Mouse (Mus musculus) liver, embryonic 15.5 days (tissue): ENCODE data around the gene Ltbp1. TPM values are rescaled to one million over a fixed set of nuclear protein-coding genes. Genes with fewer than 3 reads are reported as not detected.
A peak's percentile ranks its signal among the peaks of the same experiment; 100 is the strongest.

Experiments
- ATAC-seq: fragments of 200-750 bp; cut with Nextera tagmentation; 2 replicates; pipeline ENCODE4 v1.8.0; 2017; ENCODE audit warnings: moderate number of reproducible peaks, mild to moderate bottlenecking, moderate library complexity; ENCODE audit not compliant: insufficient read depth
- H3K27ac ChIP-seq: fragments of 300-500 bp; sonication (generic); replicated peaks from 2 replicates; pipeline ENCODE4 v1.5.1; 2015; ENCODE audit warnings: mild to moderate bottlenecking, inconsistent platforms
- H3K27me3 ChIP-seq: fragments of 300-500 bp; sonication (generic); 2 replicates; pipeline ENCODE4 v1.6.1; 2015; ENCODE audit warnings: mild to moderate bottlenecking, inconsistent platforms
- H3K36me3 ChIP-seq: fragments of 300-500 bp; sonication (generic); replicated peaks from 2 replicates; pipeline ENCODE4 v1.6.1; 2015; ENCODE audit warnings: moderate library complexity, mild to moderate bottlenecking, inconsistent platforms
- H3K4me1 ChIP-seq: fragments of 300-500 bp; sonication (generic); replicated peaks from 2 replicates; pipeline ENCODE4 v1.6.1; 2015; ENCODE audit warnings: inconsistent platforms
- H3K4me2 ChIP-seq: fragments of 300-500 bp; sonication (generic); 2 replicates; pipeline ENCODE4 v1.6.1; 2015; ENCODE audit warnings: moderate library complexity, mild to moderate bottlenecking, inconsistent platforms
- H3K4me3 ChIP-seq: fragments of 300-500 bp; sonication (generic); replicated peaks from 2 replicates; pipeline ENCODE4 v1.5.1; 2015; ENCODE audit warnings: mild to moderate bottlenecking, inconsistent platforms
- H3K9ac ChIP-seq: fragments of 300-500 bp; sonication (generic); 2 replicates; pipeline ENCODE4 v1.6.1; 2015; ENCODE audit warnings: moderate library complexity, mild to moderate bottlenecking, inconsistent platforms
- H3K9me3 ChIP-seq: fragments of 300-500 bp; sonication (generic); replicated peaks from 2 replicates; pipeline ENCODE4 v1.6.1; 2016; ENCODE audit warnings: inconsistent platforms
- WGBS: fragments of 180-500 bp; shearing (Covaris S2); methylation state at CpG from one replicate; pipeline ENCODE4 v1.1.7; 2015; ENCODE audit warnings: mixed read lengths; ENCODE audit not compliant: insufficient replicate concordance; 5-methylcytosine and 5-hydroxymethylcytosine counted together
- polyA plus RNA-seq: library from polyadenylated mRNA; unstranded; fragments of >200 nt; fragmentation: Nextera tagmentation; extraction: Ambion mirVana; gene quantifications from 2 replicates; pipeline ENCODE4 v1.2.1, GENCODE M21; 2015

Ltbp1 gene
- polyA plus RNA-seq, 1 experiment from 2014 or later: 1.8 TPM

DNA sequence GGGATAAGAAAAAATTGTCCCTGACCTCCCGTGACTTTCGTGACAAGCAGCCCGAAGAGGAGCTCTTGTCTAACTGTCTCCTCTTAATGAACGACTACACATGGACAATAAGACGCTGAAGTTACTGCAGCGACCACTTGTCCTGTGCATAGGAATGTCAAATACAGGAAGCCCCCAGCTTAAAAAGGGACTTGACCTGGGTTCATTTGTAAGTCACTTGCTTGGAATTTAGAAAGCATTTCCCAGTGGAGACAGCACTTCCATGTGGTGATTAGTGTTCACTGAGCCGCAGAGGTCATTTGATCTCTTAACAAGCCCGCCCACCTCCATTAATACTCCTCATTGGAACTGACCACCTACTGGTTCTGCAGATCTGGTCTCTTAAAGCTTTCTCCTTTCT, 61.9 kb downstream of the Ltbp1 start:
- H3K4me1 ChIP-seq: peaks cover 14% of the 10 kb centered on the region
- no peak for ATAC-seq
- H3K4me2 ChIP-seq: no peak overlapping the region
- no peaks in the 10 kb centered on the region for H3K27me3 ChIP-seq
- H3K27ac ChIP-seq: no peak overlapping the region
- H3K4me3 ChIP-seq: no peak overlapping the region
- H3K9ac ChIP-seq: no peak overlapping the region
- H3K9me3 ChIP-seq: no peaks in the 10 kb centered on the region
- H3K36me3 ChIP-seq: no peaks in the 10 kb centered on the region
- 61% methylated on average over 8 of the region's 8 CpGs for WGBS

DNA sequence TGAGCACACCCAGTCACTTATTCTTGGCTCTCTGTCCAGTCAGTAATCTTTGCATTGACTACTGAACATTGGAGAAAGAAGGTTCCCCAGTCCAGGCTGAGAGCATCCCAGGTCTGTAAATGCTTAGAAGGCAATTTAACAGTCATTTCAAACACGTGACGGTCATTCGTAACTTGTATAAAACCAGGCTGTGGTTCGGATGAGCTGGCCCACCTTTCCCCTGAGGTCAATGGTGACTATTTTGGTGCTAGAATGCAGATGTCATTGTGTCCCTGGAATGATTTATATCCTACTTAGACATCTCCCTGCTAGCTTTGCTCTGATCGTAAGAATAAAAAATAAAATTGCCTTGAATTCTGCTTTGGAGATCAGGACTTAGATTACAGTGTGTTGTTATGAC, 63.9 kb downstream of the Ltbp1 start:
- ATAC-seq: no peak
- Histone ChIP-seq H3K9me3 (no peaks in the 10 kb centered on the region), H3K27me3 (no peaks in the 10 kb centered on the region), H3K36me3 (no peaks in the 10 kb centered on the region), H3K9ac (no peak overlapping the region), H3K4me2 (no peak overlapping the region), H3K4me1 (peaks cover 27% of the 10 kb centered on the region), H3K4me3 (no peak overlapping the region), H3K27ac (no peak overlapping the region)
- 84% methylated on average over 5 of the region's 5 CpGs for WGBS

DNA sequence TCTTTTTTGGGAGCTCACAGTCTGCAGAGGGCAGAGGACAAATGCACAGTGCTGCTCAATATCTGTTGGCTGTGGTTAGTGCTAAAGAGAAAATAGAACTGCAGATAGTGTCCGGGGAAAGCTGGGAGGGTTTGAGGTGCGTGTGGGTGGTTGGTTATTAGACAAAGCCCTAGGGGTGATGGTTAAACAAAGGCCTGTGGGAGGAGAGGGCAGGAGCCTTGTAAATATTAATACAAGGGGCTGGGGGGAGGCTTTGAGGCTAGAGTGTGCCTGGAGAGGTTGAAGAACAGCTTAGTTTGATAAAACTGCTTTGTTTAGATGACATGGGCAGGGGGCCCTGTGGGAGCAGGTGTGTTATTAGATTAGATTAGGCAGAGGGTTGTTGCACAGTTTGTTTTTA, 65.8 kb downstream of the Ltbp1 start:
- Histone ChIP-seq H3K9ac (no peak overlapping the region), H3K4me2 (no peak overlapping the region), H3K27ac (no peak overlapping the region; the same call in 1 of the 2 replicates), H3K27me3 (no peaks in the 10 kb centered on the region), H3K4me3 (no peak overlapping the region), H3K4me1 (peaks cover 27% of the 10 kb centered on the region), H3K36me3 (no peaks in the 10 kb centered on the region), H3K9me3 (no peaks in the 10 kb centered on the region)
- 0% methylated on average over 2 of the region's 2 CpGs for WGBS
- ATAC-seq: peak; percentile 68

DNA sequence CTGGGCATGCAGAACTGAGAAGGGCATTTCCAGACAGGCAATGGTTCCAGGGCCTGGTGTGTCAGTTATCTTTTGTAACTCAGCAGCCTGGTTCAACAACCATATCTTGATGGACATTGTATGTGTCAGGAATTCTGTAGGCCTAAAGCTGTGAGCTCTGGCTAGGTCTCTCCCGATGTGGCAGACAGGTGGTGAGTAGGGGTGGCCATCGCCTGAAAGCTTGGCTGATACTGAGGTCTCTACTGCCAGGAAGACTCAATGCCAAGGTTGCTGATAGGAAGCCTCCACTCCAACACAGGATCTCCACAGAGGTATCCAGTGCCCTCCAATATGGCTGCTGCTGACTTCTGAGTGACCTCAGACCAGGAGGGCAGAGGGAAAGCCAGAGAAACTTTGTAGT, 66.4 kb downstream of the Ltbp1 start:
- no peak overlapping the region for H3K4me2 ChIP-seq
- no peak overlapping the region for H3K27ac ChIP-seq
- peak; percentile 49 for ATAC-seq
- H3K9ac ChIP-seq: no peak overlapping the region
- no peak overlapping the region for H3K4me3 ChIP-seq
- H3K9me3 ChIP-seq: no peaks in the 10 kb centered on the region
- H3K4me1 ChIP-seq: peaks cover 27% of the 10 kb centered on the region
- no peaks in the 10 kb centered on the region for H3K36me3 ChIP-seq
- no peaks in the 10 kb centered on the region for H3K27me3 ChIP-seq
- WGBS: 35% methylated on average over 2 of the region's 2 CpGs

DNA sequence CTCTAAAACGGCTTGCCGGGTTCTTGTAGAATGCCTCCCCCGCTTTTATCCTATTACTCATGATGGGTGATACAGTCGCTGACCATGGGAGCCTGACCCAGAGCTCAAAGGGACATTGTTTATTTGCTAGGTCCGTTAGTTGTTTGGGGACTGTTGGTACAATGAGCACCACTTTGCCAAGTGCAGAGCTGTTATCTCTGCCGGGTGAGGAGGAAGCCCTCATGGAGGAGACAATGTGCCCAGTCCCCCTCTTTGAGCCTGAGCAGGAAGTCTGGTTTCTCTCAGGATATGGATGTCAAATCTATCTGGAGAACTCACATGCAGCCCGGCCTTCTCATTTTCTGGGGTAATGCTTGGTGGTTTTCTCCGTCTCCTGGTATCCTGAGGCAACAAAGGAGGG, 68.5 kb downstream of the Ltbp1 start:
- Histone ChIP-seq H3K4me3 (no peak overlapping the region), H3K27me3 (no peaks in the 10 kb centered on the region), H3K4me2 (no peak overlapping the region), H3K9me3 (no peaks in the 10 kb centered on the region), H3K9ac (no peak overlapping the region), H3K27ac (no peak overlapping the region), H3K36me3 (no peaks in the 10 kb centered on the region), H3K4me1 (peaks cover 27% of the 10 kb centered on the region)
- 13% methylated on average over 8 of the region's 8 CpGs for WGBS
- ATAC-seq: no peak

DNA sequence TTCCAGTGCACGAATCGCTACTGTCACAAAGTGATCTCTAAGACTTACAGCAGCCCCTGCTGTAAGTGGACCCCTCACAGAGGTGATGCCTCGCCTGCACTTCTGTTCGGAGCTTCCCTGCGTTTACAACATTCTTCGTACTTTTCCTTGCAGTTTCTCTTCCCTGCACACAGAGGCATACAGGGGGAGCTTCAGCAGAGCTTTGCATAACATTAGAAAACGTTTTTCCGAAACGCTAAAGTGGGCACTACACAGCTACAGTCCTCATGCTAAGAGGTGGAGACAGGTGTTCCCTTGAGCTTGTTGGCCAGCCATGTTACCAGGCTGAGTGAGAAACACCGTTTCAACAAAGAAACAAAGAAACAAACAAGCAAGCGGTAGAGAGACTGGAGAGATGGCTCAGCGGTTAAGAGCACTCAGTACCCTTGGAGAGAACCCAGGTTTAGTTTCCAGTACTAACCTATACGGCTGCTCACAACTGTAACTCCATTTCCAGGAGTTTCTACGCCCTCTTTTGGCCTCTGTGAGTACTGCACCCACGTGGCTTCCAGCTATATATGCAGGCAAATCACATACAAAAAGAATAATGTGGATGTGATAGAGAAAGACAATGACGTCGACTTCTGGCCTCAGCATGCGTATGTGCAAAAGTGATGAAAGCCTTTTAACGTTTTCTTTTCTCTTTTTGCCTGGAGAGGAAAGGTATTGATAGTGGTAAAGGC, 69.8 kb downstream of the Ltbp1 start:
- Histone ChIP-seq H3K27ac (no peak overlapping the region), H3K27me3 (no peaks in the 10 kb centered on the region), H3K4me3 (no peak overlapping the region), H3K9ac (no peak overlapping the region), H3K9me3 (no peaks in the 10 kb centered on the region), H3K4me2 (no peak overlapping the region), H3K4me1 (peaks cover 27% of the 10 kb centered on the region), H3K36me3 (no peaks in the 10 kb centered on the region)
- 70% methylated on average over 19 of the region's 19 CpGs for WGBS
- ATAC-seq: no peak

DNA sequence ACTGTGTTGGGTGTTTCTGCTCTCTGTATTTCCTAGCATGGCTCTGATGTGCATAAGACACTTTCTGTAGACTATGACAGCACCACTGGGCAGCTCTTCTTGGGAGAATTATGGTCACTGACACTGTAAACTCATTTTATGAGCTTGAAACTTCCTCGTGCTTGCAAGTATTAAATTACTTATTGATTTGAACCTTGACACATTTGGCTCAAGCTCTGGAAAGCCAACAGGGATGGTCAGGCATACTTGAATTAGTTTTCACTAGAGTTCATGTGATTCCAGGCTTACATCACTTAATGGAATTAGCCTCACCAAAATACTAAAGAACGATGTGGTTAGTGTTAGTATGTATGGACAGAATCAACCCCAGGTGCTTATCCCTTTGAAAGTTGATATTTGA, 76.0 kb downstream of the Ltbp1 start:
- Histone ChIP-seq H3K27me3 (no peaks in the 10 kb centered on the region), H3K9ac (no peak overlapping the region), H3K9me3 (no peaks in the 10 kb centered on the region), H3K4me2 (no peak overlapping the region), H3K4me3 (no peak overlapping the region), H3K4me1 (no peaks in the 10 kb centered on the region), H3K27ac (no peak overlapping the region), H3K36me3 (no peaks in the 10 kb centered on the region)
- ATAC-seq: no peak
- 66% methylated on average over 2 of the region's 2 CpGs for WGBS

DNA sequence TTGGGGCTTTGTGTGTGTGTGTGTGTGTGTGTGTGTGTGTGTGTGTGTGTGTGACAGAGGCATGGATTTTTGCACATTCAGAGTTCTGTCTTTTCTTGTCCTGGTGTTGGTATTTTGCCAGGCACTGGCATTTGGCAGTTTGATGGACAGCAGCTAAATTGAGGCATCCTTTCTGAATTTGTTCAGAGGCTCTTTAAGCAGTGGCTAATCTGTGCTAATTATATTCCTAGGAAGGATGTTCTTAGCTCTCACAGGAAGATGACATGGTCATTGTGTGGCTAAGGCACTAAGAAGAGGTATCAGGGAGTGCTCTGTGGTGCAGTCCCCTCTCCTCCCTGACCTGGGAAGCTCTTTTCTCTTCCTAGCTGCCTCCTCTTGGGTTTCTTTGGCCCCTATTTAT, 77.1 kb downstream of the Ltbp1 start:
- no peaks in the 10 kb centered on the region for H3K27me3 ChIP-seq
- H3K9me3 ChIP-seq: no peaks in the 10 kb centered on the region
- no peak overlapping the region for H3K4me2 ChIP-seq

DNA sequence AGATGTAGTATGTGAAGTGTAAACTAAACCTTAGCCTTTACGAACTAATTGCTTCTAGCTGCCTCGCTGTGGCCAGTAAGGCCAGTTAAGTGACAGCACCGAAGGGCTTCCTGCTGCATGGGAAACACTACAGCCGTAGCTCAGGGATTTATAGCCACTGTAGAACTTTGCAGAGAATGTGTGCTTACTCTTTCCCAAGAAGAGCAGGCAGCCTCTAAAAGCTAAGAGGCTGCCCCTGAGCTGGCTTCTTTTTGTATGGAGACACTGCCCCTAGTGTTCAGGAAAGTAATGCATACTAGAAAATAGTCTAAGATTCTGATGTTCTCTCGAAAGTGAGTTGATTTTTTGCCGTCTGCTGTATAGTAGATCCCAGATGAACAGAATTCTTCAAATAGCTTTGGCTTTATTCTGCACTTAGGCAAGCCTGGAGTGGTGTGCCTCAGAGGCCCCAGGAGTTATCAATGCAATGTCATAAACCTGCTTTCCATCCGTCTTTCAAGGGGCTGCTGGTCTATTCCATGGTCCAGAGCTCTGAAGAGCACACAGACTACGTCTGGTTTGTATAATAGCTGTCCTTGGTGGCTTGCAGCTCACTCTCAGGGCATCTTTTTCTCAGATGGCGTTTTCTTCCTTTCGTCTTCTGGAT, 82.1 kb downstream of the Ltbp1 start:
- ATAC-seq: no peak
- H3K4me2 ChIP-seq: no peak overlapping the region
- H3K4me3 ChIP-seq: no peak overlapping the region
- WGBS: 46% methylated on average over 10 of the region's 10 CpGs
- no peaks in the 10 kb centered on the region for H3K27me3 ChIP-seq
- H3K36me3 ChIP-seq: no peaks in the 10 kb centered on the region
- H3K27ac ChIP-seq: no peak overlapping the region
- no peak overlapping the region for H3K9ac ChIP-seq
- no peaks in the 10 kb centered on the region for H3K9me3 ChIP-seq
- no peaks in the 10 kb centered on the region for H3K4me1 ChIP-seq

More for the DNA sequence above, 77.1 kb downstream of the Ltbp1 start:
- Histone ChIP-seq H3K27ac (no peak overlapping the region), H3K36me3 (no peaks in the 10 kb centered on the region), H3K9ac (no peak overlapping the region), H3K4me3 (no peak overlapping the region), H3K4me1 (no peaks in the 10 kb centered on the region)
- no peak for ATAC-seq

DNA sequence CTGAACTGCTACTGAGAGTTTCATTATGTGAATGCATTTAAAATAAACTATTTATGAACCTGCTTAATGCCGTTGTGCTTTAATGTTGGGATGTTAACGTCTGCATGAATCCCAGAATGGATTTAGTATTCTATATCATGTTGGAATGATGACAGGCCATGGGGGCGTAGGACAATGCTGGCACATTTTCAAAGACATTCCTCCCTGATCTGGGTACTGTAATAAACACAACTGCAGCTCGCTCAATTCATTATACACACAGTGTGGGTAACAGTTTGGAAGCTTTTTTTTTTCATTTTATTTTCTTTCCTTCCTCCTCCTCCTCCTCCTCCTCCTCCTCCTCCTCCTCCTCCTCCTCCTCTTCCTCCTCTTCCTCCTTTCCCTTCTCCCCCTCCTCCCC, 82.9 kb downstream of the Ltbp1 start:
- H3K27me3 ChIP-seq: no peaks in the 10 kb centered on the region
- H3K4me2 ChIP-seq: no peak overlapping the region
- no peaks in the 10 kb centered on the region for H3K9me3 ChIP-seq
- H3K9ac ChIP-seq: no peak overlapping the region
- WGBS: 66% methylated on average over 4 of the region's 4 CpGs
- H3K27ac ChIP-seq: no peak overlapping the region
- no peaks in the 10 kb centered on the region for H3K4me1 ChIP-seq
- no peak overlapping the region for H3K4me3 ChIP-seq
- no peak for ATAC-seq
- no peaks in the 10 kb centered on the region for H3K36me3 ChIP-seq

DNA sequence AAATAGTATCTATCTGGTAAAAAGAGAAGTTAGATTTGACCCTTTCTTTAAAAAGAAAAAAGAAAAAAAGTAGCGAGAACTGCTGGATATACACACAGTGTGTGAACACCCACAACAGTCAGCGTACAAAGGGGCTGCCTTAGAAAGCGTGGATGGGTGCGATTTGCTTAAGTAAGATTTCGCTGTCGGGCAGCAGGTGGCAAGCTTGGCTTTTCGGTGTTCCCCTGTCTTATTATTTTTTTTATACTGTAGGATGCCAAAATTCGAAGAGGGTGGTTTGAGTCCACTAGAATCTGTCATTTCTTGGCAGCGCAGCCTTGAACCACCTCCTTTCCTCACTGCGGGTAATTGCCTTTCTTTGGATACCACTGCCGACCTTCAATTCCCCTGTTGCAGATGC, 83.4 kb downstream of the Ltbp1 start:
- H3K4me2 ChIP-seq: no peak overlapping the region
- WGBS: 74% methylated on average over 11 of the region's 11 CpGs
- no peak overlapping the region for H3K9ac ChIP-seq
- no peaks in the 10 kb centered on the region for H3K27me3 ChIP-seq
- H3K4me1 ChIP-seq: no peaks in the 10 kb centered on the region
- no peak overlapping the region for H3K27ac ChIP-seq
- no peak overlapping the region for H3K4me3 ChIP-seq
- no peaks in the 10 kb centered on the region for H3K9me3 ChIP-seq
- no peak for ATAC-seq
- no peaks in the 10 kb centered on the region for H3K36me3 ChIP-seq

DNA sequence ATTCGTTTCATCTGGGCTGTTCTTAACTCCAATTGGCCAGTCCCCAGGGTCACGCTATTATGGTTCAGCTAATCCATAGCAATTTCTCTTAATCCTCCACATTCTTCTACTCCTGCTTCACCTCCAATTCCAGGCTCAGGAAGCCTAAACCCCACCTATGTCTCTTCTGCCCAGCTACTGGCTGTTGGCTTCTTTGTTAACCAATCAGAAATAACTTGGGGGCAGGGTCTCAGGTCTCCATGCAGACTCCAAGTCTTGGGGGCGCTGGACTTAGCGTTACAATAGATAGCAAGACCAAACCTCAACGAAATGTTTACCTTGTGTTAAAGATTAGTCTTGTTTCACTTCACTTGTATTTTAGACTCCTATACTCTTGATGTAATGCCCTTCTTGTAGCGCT, 85.2 kb downstream of the Ltbp1 start:
- 62% methylated on average over 6 of the region's 6 CpGs for WGBS
- Histone ChIP-seq H3K36me3 (no peaks in the 10 kb centered on the region), H3K9me3 (no peaks in the 10 kb centered on the region), H3K9ac (no peak overlapping the region), H3K4me3 (no peak overlapping the region), H3K27me3 (no peaks in the 10 kb centered on the region), H3K4me1 (no peaks in the 10 kb centered on the region), H3K4me2 (no peak overlapping the region), H3K27ac (no peak overlapping the region)
- no peak for ATAC-seq
